Mouse (Mus musculus) R1 (cell line): ENCODE data around the gene Tmem245.
"Not testable (repeated sequence)": the region's sequence is repeated elsewhere in the genome, so short reads cannot be mapped to it uniquely, and the experiment has no call there.

Source experiments
- DNase-seq: peaks from one replicate; pipeline ENCODE4 v3.0.0-alpha.2; 2018; ENCODE audit warnings: low read depth, low spot score

Tmem245 gene

DNA sequence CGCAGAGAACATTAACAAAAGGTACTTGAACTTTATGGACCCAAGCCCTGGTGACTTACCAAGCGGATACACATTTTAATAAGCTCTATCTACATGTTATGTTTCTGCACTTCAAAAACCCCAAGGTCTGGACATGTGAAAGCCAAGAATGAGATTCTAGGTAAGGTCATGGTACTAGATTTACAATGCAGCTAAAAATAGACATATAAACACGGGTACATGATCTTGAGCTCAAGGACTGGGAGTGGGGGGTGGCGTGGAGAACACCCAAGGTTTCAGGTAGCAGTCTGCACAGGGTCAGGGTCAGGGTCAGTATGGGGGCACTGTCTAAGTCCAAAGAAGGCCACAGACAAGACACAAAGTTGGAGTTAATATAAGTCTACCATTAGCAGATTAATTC lies 16.9 kb downstream of the Tmem245 start:
- DNase-seq = no peak

DNA sequence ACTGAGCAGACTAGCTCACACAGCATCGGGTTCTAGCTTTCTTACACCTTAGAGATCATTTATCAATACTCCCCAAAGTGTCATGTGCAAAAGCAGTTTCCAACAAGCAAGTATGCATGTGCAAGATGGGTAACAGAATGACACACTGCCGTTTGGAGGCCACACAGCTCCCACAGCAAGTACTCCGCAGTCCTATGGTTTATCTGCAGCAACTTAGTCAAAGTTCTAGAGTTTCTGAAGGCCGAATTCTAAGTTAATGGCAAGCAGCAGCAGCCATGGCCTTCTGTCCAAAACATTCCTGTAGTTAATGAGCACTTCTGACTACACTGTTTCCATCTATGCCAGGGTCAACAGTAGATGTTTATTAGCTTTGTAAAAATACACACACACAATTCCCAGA lies 20.3 kb downstream of the Tmem245 start:
- DNase-seq = no peak

DNA sequence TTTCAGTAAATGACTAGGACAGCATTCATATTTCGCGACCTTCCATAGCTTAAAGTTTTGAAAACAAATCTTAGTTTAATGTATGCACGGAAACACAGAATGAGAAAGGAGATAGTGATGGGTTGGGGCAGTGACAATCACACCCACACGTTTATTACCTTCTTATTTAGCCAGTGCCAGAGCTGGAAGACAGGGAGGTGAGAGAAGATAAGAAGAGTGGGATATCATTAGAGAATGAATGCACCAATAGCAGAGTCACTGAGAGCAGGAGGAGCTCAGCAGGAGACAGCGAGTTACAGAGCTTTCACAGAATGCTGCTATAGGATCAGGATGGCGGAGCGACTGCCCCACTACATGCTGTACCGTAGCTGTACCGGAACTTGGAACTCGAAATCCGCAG lies 25.0 kb downstream of the Tmem245 start:
- DNase-seq = no peak

DNA sequence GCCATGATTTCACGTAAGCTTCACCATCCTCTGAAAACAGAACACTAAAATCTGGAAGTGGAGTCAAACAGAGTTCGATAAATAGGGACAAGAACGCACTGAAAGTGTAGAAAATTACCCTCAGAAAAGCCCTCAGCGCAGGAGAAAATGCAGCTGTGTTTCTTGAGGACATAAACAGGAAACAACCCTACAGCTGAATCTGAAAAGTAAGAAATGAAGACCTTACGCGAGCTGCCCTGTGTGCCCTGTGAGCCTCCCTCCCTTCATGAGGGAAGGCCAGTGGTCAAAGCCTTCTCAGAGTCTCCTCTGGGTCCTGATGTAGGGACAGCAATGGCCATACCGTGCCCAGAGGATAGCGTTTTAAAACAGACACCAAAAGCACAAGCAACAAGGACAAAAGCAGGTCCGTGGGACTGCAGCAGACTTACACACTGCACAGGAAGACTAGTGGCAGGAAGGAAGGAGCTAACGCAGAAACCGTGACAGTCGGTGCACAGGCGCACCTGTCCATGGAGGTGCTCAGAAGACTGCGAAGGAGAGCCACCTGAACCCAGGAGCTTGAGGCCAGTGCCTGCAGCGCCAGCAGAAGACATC lies 31.4 kb downstream of the Tmem245 start:
- DNase-seq = no peak

DNA sequence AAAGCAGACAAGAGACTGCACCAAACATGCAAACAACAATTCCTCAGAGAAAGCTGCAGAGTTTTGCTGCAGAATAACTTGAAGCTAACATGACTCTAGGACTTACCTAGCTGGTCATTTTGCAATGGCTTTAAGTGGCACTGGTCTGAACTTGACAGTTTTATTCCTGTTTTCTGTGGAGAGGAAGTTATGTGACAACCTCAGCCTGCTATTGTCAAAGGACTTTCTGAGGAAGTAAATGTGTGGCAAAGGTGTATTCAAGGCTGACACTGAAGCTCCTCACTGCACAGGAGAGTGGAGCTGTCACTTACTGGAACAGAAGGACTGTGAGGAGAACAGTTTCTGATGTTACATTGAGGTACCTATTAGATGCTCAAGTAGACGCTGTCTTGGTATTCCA lies 32.5 kb downstream of the Tmem245 start:
- DNase-seq = no peak

DNA sequence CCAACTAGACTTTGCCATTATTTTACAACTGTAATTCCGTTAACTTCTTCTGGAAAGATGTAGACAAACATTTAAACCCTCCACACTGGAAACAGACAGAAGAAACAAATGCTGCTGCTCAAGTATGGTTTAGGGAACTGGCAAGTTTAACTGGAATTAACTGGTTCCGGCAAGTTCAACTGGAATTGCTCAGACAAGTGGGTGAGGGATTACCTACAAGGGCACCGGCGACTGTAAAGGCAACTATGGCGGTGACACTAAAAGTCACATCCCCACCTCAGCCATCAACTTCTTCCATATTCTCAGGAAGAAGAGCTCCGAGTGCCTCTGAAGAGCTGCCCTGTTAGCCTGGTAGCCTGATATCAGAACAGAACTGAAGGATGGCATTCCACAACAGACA lies 32.9 kb downstream of the Tmem245 start:
- DNase-seq = peak; percentile 40

DNA sequence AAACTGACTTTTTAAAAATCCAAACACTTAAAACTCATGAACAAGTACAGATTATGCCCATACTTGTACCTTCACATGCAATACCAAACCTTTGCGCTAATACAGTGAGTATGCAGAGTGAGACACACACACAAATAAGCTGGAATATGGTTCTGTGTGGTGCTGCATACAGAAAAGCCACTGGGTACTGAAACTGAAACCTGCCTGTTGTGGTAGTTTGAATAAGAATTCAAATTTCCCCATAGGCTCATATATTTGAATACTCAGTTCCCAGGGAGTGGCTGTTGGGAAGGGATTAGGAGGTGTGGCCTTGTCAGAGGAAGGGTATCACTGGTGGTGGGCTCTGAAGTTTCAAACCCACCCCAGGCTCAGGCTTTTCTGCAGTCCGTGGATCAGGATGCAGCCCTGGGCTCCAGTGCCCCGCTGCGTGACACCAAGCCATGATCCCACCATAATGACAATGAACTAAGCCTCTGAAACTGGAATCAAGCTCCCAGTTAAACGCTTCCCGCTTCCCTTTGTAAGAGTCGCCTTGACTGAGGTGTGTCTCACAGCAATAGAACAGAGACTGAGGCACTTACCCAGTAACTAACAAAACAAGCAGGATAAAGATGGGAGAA lies 34.7 kb downstream of the Tmem245 start:
- no peak for DNase-seq

DNA sequence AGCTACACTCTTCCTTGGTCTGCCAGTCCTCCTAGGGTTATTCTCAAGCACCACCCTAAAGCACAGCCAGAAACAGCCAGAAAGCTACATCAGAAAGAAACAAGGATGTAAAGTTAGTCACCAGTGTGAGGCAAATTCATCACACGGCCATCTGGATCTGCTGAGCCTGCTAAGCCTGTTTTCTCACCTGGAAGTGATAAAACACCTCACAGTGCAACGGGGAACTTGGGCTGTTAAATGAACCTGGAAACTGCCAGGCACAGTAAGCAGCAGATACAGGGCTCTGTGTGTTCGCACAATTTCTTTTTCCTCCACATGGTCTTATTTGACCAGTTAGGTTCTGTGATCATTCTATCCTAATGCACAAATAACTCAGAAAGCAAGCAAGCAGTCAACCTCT lies 37.7 kb downstream of the Tmem245 start:
- DNase-seq = no peak

DNA sequence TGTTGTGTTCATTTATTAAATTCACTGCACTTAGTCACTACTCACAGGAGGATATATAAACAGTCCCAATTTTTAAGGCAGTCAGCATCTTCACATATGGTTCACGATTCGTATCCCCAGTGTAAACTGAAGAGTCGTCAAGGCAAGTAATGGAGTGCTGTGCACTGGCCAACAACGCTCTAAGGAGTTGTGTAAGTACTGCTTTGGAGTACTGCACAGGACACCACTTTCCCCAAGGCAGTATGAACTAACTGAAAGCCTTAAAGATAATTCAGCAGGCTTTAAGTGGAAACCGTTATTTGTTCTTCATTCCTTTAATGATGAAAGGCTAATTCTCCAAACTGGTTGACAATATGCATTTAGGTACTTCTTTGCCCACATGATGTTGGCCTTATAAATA lies 39.6 kb downstream of the Tmem245 start:
- DNase-seq = no peak

DNA sequence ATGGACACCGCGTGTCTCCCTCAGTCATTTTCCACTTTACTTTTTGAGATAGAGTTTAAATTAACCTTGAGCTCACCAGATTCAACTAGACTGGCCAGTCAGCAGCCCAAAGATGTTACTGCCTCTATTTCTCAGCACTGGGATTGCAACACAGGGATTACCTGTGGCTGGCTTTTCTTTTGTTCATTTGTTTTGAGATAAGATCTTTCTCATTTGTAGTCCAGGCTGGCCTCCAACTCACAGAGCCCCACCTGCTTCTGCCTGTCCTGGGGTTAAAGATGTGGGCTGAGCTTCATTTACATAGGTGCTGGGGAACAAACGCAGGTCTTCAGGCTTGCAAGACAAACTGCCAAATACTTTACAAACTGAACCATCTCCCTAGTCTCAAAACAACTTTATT lies 40.3 kb downstream of the Tmem245 start:
- DNase-seq = peak; percentile 50

DNA sequence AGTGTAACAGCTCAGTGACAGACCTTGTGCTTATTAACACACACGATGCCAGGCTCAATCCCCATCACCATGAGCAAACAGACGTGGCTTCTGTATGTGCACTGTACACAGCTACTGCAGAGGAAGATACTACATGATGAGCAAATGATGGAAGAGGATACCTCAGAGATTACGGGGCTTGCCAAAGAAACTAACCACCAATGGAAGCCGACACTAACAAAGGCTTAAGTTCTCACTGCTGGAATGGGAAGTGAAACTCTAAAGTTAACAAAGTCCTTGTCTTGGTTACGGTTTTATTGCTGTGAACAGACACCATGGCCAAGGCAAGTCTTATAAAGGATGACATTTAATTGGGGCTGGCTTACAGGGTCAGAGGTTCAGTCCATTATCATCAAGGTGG lies 41.7 kb downstream of the Tmem245 start:
- DNase-seq = no peak

DNA sequence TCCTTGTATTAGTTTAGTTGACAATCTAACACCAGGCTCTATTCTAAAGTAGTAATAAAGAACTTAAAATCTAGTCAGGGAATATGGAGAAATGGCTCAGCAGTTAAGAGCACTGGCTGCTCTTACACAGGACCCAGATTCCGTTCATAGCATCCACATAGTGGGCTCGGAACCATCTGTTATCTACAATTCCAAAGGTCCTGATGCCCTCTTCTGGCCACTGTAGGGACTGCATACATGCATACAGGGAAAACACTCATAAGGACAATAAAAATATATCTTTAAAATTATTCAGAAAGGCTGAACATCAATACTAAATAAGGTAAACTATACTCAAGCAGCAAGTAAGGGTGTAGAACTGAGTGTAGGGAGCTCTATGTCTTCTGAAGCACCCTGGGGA lies 45.6 kb downstream of the Tmem245 start:
- peak; percentile 65 for DNase-seq

DNA sequence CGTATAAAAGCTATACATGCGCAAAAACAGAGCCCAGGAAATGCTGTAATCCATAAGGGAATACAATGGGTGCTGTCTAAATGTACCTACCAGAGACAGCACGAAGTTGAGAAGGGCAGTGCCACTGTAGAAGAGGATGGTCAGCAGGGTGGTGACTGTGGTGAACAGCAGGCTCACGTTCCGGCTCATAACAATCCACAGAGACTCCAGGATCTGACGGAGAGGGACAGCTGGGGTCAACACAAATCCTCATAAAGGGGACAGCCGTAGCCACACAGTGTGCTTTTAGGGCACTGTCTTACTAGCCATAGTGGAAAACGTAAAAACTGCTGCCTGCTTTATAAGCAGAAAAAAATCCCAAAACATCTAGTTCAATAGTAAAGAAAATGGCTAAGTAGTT lies 48.0 kb downstream of the Tmem245 start:
- DNase-seq = no peak

DNA sequence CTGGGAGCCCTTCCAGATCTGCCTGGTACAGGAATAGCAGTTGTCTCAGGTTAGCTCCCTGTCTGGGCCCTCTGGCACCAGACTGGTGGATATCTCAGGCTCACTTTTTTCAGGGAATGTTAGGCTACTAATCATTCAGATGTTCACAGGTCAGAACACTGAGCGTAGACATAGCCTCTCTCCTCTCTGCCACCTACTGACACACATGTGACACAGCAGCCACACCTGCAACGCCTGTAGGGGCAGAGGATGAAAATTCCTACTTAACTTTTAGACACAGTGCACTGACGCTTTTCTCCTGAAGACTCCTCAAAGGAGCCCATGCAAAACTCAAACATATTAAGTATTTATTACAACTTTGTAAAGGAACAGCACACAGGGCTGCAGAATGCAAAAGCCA lies 49.7 kb downstream of the Tmem245 start:
- DNase-seq = peak; percentile 39

DNA sequence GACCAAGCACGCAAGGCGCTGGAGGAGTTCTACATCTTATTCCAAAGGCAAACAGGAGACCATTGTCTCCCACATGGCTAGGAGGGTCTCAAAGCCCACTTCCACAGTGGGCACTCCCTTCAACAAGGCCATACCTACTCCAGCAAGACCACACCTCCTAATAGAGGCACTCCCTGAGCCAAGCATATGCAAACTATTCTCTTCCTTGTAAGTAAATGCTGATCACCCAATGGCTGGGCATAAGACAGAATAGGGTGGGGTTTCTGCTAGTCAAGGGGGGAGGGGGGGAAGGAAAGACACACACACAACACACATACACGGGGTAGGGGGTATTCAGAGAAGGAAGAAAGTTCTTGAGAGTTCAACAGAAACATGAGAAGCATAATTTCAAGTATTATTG lies 53.0 kb downstream of the Tmem245 start:
- DNase-seq = peak; percentile 90

DNA sequence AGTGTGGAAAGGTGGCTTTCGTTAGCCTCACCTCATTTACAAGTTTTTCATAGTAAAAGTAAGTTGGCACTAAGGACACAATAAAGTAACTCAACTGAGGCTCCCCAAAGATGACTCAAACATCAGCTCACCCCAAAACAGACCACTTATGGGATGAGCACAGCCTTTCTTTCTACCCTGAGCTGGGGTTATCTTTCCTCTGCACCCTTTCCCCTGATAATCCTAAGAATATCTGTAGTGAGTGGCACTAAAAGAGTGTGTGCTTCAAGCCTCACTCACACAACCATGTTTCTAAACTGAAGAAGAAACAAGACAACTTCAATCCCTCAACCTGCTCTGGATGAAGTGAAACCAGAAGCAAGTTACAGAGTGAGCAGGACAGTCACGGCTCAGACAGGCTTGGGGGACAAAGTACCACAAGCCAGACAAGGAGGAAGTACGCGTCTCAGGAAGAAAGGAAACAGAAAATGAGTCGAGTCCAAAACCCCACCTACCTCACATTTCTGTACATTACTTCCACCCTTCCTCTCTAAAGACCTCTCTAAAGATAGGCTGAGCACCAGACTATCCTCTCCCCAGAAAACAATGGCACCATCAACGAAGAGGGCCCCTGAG lies 54.6 kb downstream of the Tmem245 start:
- no peak for DNase-seq

DNA sequence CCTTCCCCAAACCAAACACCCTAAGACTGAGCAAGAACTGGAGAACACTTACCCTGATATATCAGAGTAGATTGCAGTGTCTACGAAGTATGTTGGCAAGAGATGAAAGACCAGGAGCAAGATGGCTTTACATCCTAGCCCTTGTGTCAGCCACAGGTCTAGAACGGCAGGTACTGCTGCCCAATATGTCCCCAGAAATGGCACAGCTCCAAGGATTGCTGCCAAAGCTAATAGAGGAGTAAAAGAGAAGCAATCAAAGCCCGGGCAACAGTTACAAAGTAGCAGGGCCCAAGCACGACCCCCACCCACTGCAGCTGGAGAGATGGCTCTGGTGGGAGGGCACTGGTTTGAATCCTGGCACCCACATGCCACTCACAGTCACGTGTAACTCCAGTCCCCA lies 58.8 kb downstream of the Tmem245 start:
- no peak for DNase-seq

DNA sequence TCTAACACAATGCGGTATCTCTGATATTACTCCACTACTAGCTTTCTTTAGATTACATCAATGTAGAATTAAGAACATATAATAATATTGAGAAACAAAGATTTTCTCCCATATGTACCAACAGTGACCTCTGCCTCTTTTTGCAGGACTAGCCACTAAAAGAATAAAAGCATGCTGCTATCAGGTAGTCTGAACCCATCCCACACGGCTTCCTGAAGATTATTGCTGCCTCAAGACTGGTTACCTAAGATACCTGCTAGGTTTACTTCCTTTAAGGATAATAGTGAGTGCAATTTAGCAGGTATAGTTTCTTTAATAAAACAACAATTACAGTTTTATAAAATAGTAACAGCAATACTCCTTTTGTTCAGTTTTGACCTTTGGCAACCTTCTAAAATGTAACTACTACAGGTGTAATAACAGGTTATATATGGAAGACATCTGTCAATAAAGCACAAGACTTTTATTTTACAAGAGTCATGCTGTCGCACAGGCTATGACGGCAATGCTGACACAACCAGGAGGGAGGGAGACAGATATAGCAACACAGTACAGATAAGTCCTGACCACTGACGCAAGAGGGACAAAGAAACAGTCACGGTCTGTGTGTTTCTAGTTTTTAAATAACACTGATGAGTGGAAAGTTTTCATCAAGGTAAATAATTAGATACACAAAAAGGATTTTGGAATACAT lies 60.8 kb downstream of the Tmem245 start:
- no peak for DNase-seq

DNA sequence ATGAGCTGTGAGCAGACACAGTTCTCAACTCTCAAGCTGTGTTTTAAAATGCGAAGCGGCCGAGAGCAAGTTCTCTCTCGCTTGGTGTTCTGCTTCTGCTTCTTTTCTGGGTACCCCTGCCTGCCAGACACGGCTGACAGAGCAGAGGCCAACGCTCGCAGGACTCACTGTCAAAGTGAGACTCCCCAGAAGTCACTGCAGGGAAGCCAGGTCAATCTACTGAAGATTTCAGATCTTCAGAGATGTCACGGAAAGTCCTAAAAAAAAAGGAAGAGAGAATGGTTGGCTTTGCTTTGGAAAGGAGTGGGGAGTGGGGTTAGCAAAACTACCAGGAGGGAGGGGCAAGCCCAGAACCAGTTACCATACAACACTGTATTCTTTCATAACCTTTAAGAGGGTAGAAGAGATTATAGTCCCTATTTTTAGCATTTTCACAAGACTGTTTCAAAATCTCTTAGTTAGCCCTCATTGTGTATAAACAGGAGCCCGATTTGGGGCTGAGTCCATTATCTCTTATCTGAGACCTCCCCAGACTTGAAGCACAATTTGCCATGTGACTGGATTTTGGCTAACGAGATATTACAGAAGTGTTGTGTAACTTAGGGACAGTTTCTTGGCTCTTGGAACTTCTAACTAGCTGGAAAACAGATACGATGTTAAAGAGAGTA lies 67.1 kb downstream of the Tmem245 start:
- no peak for DNase-seq

DNA sequence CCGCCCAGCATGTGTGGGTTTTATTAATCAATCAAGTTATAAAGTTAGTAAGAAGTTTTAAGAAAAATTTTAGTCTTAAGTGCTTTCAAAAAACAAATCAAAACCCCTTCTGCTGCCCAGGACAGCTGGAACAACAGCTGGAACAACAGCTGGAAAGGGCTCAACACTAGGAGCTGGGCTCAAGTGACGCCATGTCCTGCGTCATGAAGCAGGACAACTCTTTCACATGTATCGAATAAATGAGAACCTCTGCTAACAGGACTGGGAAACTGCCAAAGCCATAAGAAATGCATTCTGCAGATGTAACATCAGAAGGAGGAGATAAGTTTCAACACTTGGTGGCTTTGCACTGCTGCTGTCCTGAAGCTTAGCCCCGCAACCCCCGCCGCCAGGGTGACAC lies 68.3 kb downstream of the Tmem245 start:
- no peak for DNase-seq

DNA sequence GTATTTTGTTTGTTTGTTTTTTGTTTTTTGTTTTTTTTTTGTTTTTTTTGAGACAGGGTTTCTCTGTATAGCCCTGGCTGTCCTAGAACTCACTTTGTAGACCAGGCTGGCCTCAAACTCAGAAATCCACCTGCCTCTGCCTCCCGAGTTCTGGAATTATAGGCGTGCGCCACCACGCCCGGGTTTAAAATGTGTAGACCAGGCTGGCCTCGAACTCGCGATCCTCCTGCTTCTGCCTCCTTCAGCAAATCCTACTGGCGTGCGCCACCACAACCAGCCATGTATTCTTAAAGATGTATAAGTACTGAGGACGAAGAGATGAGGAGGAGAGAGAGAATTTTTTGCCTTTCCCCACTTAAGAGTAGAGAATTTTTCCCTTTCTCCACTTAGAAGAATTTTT lies 76.7 kb downstream of the Tmem245 start:
- DNase-seq = not testable (repeated sequence)

DNA sequence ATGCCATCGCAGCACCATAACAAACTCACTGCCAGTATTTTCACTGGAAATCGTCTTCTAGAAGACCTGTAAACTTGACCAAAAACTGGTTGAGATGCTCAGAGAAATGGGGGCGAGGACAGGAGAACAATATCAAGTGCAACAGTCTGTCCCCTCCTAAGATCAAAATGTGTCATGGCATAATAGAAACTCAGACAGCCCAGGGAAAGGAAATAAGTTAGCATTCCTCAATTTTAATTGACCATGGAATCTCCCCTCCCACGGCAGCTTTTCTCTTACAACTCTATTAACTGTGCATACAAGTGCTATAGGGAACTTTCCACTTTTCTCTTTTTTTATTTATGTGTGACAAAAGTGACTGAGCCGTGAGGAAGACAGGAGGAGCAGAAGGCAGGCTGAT lies 79.5 kb downstream of the Tmem245 start:
- no peak for DNase-seq
